Mouse (Mus musculus) embryonic fibroblast, embryonic 13.5 days (primary cell): ENCODE results near the gene Dgki.

Experiments
- CTCF ChIP-seq: IDR thresholded peaks from 2 replicates; pipeline ENCODE4 v1.5.1; 2011; ENCODE audit warnings: mild to moderate bottlenecking, control low read depth, low read length, moderate library complexity, borderline replicate concordance; ENCODE audit not compliant: insufficient read depth
- POLR2A ChIP-seq: IDR thresholded peaks from 2 replicates; pipeline ENCODE4 v1.6.1; 2011; ENCODE audit warnings: low read depth, mild to moderate bottlenecking, control low read depth, low read length, moderate library complexity

DNA sequence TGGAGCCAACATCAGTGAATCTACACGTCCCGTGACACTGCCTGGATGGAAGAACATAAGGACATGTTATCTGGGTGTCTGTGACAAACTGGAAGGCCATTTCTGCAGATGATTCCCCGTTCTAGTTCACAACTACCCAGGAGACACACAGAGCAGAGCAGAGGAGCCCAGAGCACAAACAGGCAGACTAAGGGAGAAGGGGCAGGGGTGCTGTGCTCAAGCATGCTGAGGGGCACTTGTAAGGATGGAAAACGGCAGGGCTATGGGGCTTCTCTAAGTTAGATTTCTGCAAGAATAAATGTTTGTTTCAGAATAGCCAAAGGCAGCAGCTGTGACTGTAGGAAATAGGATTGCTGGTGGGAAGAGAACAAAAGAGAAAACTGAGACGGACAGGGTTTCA is 408.2 kb downstream of the Dgki start:
- TF ChIP-seq POLR2A (no peak), CTCF (no peak)
